Mouse (Mus musculus) hematopoietic stem cell, adult 5-6 weeks (primary cell): ENCODE results near the gene Rac3. TPM values are rescaled to one million over a fixed set of nuclear protein-coding genes. Genes with fewer than 3 reads are reported as not detected.
A peak's percentile ranks its signal among the peaks of the same experiment; 100 is the strongest.
"Not testable (repeated sequence)": the region's sequence is repeated elsewhere in the genome, so short reads cannot be mapped to it uniquely, and the experiment has no call there.

Source experiments
- ATAC-seq, 2 experiments: fragments of 125-278 bp in 1 of 2; replicated peaks in 1 of 2; 2 replicates each; pipeline ENCODE4 v1.8.0; 2016 to 2017; ENCODE audit warnings: inconsistent platforms in 2 of 2, mild to moderate bottlenecking in 2 of 2, moderate number of reproducible peaks in 2 of 2, low read depth in 1 of 2, moderate TSS enrichment in 1 of 2; ENCODE audit not compliant: low FRiP score in 2 of 2, poor library complexity in 2 of 2, severe bottlenecking in 2 of 2, insufficient read depth in 1 of 2, low TSS enrichment in 1 of 2
- total RNA-seq: library from RNA; stranded (forward); fragments of 172-1452, 232-1000 nt; gene quantifications from 2 replicates; pipeline ENCODE4 v1.2.3, GENCODE M21; 2017

The Rac3 gene
- total RNA-seq, 1 experiment from 2014 or later: not detected

DNA sequence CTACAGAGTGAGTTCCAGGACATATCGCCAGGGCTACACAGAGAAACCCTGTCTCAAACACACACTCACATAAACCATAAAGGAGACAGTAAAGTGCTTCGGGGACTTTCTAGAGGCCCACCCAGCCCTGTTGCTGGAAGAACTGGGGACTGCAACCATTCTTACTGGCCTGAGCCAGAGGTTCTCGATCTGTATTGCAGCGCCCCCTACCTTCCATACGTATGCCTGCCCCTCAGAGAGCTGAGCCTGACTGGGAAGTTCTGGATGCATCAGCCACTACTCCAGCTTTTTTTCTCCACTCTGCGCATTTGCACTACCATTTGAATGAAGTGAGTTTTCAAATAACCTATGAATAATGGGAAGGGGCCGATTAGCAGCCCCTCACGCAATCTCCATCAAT is 28.2 kb downstream of the Rac3 start:
- ATAC-seq: peak; percentile 59 to 80; a peak in 3 of 4 replicates

DNA sequence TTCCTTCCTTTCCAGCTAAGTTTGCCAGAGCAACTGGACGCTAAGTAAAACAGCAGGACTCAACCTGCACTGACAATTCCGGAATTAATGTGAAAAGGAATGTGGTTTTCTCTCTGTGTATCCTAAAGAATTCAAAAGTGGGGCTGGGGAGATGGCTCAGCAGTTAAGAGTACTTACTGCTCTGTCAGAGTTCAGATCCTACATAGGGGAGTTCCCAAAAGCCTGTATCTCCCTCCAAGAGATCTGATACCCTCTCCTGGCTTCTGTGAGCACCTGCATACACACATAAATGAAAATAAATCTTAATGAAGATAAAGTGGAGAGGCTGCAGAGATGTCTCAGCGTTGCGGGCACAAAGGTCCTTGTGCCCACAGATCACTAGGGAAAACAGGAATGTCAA is 30.3 kb downstream of the Rac3 start:
- no peak for ATAC-seq

DNA sequence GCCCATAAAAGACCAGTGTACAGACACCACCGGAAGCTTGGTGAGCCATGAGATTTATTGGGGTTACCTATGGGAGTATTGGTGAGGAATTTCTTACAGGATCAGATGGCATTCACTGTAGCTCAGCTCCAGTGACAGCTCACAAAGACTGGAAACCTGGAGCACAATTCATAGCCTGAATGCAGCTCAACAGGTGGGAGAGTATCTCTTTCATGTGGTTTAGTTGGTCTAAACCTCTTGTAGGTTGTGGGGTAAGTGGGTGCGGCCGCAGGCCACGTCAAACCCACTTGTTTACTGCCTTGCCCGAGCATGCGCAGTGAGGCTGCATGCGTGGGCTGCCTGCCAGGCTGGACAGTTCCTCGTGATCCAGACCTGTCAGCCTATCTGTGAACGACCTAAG is 39.0 kb downstream of the Rac3 start:
- ATAC-seq: no peak

DNA sequence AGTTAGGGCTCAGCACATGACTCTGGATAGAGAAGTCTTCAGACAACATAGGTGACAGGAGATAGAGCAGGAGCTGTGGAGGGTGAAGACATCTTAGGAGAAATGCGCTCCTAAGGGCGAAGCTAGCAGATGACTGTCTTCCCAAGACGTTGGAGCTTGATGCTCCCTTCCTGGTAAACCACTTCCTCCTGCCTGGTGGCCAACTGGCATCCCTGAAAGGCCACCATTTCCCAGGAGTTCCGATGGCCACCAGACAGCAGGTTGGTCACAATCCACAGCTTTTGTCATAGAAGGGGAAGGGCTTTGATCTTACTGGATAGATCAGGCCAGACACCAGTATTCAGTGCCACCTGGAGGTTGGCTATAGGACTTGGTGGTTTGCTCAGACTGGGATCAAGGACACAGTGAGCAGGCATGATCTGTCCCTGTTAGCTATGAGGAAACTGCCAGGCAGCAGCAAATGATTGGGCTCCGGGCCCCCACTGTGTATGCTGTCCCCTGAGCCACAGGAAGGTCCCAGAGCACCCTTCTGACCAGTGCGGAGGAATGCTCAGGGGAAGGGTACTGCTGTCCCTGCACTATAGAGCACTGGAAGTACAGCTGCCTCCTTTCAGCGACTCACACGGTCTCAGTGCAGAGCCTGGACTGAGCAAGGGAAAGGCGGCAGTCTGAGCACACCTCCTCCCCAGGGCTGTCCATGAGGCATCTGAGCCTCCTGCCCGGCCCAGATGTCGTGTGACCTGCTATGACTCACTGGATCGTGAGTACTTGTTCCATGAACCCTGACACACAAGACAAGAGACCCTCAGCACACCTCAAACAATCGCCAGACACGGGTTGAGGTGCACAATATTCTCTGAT is 40.8 kb downstream of the Rac3 start:
- no peak for ATAC-seq

DNA sequence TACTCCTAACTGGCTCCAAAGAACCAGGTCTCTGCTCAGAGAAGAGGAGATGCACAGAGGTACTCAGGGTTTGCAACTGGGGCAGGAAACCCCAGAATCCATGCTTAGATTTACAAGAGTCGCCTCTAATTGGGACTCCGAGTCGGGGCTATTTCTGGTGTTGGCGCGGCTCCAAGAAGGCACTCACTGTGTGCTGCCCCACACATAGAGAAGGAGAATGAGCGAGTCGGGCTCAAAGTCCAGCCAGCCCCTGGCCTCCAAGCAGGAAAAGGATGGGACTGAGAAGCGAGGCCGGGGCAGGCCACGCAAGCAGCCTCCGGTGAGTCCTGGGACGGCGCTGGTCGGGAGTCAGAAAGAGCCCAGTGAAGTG is 41.4 kb downstream of the Rac3 start, which contains the start of gene Hmga1b:
Hmga1b (plus strand) TSS at position 123 of the 370 bp plus-strand sequence.
- ATAC-seq: not testable (repeated sequence)

DNA sequence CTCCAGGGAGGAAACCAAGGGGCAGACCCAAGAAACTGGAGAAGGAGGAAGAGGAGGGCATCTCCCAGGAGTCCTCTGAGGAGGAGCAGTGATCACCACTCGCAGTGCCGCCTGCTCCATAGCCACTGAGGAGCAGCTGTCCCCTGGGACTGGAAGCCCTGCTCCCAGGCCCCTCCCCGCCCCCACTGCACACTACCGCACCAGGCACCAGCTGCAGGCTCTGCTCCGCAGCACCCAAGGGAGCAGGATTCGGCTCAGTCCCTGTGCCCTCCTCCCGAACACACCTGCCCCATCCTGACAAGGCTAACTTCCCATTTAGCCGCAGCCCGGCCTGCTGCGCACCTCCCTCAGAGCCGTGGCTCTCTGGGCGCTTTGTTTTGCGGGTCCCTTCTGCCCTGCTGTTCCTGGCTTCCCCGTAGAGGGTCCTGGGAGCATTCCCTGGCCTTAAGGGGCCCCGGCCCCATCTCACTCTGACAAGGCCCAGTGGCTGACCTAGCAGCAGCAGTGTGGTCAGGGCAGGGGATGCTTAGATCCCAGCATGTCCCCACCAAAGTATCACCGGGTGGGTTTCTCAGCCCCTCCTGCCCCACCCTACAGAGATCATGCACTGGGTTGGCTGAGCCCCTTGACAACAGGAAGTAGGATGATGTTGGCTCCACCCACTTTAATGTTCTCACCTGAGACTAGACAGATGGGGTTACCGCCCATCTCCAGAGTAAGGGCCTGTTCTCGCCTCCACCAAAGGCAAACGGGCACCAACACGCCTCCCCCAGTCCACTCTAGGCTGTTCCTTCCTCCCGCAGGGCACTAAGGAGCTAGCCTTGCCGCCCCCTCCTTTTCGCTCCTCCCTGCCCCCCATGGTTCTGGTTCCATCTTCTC is 42.1 kb downstream of the Rac3 start:
- 0 out of 4 replicates have a peak, but pooled peaks of 1 of the 2 experiments have one; percentile 23 for ATAC-seq

DNA sequence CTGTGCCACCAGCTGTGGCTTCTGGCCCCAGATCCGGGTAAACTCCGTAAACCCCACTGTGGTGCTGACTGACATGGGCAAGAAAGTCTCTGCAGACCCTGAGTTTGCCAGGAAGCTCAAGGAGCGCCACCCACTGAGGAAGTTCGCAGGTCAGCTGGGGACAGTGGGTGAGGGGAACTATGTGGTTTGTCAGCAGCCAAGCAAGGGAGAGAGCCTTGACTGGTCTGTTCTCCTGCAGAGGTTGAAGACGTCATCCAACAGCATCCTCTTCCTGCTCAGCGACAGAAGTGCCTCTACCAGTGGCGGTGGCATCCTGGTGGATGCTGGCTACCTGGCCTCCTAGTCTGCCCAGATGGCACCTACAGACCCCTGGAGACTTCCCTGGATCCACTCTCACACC is 45.8 kb downstream of the Rac3 start:
- ATAC-seq: peak; percentile 88 to 95

DNA sequence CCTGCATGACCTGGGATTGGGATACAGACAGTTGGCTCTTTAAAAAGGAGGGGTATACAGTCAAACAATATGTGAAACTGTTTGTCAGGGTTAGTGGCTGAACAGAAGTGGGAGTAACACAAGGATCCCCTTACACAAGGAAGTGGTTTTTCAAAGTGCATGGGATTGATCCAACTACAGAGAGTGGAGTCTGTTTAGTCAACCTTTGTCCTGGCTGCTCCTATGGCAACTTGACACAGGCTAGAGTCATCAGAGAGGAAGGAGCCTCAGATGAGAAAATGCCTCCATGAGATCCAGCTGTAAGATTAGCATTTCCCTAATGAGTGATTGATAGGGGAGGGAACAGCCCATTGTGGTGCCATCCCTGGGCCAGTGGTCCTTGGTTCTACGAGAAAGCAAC is 46.9 kb downstream of the Rac3 start:
- no peak for ATAC-seq

DNA sequence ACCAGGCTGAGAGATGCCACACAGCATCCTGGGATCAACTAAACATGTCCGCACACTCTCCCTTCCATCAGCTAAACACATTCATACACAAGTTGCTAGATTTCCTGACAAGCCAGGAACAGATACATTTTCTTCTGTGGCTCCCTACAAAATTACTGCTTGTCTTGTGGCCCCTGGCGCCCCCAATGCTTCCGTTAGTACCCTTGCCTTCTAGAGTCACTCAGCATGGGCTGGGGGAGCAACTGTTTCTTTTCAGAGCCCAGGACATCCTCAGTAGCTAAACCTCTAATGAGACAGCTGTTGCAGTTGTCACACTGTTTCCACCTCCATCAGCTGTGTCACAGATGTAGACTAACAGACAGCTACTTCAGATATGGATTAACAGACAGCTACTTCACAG is 51.5 kb downstream of the Rac3 start:
- no peak for ATAC-seq

Other genes starting within 250 kb of the Rac3 start
- 63.4 and 112 TPM in 2 replicates for gene Mrpl12, start 236.9 kb upstream of the Rac3 start, total RNA-seq
- gene Slc25a10, start 229.6 kb upstream of the Rac3 start, total RNA-seq: 10.8 and 11.4 TPM in 2 replicates
- not detected in 2 replicates for gene Gcgr, start 190.8 kb upstream of the Rac3 start, total RNA-seq
- gene Mcrip1, start 171.7 kb upstream of the Rac3 start, total RNA-seq: 11.6 and 21.4 TPM in 2 replicates
- not detected in 2 replicates for gene Ppp1r27, start 170.3 kb upstream of the Rac3 start, total RNA-seq
- gene P4hb, start 148.2 kb upstream of the Rac3 start, total RNA-seq: 384 and 534 TPM in 2 replicates
- 110 and 120 TPM in 2 replicates for gene Arhgdia, start 139.8 kb upstream of the Rac3 start, total RNA-seq
- 110 and 227 TPM in 2 replicates for gene Alyref, start 123.1 kb upstream of the Rac3 start, total RNA-seq
- 18.1 and 32.6 TPM in 2 replicates for gene Anapc11, start 123.0 kb upstream of the Rac3 start, total RNA-seq
- gene Npb, start 113.0 kb upstream of the Rac3 start, total RNA-seq: not detected in 2 replicates
- gene Pcyt2, start 103.5 kb upstream of the Rac3 start, total RNA-seq: 38.6 and 41.7 TPM in 2 replicates
- gene Sirt7, start 96.2 kb upstream of the Rac3 start, total RNA-seq: 52.4 and 56.7 TPM in 2 replicates
- 18.1 and 33.2 TPM in 2 replicates for gene Mafg, start 87.9 kb upstream of the Rac3 start, total RNA-seq
- gene Pycr1, start 77.7 kb upstream of the Rac3 start, total RNA-seq: 0.88 and 2.1 TPM in 2 replicates
- gene Myadml2, start 73.3 kb upstream of the Rac3 start, total RNA-seq: 0.94 TPM in 1 of 2 replicates, not detected in the other
- not detected in 2 replicates for gene Notum, start 60.3 kb upstream of the Rac3 start, total RNA-seq
- gene Aspscr1, start 48.5 kb upstream of the Rac3 start, total RNA-seq: 37.1 and 48.8 TPM in 2 replicates
- gene Cenpx, start 7.7 kb upstream of the Rac3 start, total RNA-seq: 58.2 and 91.7 TPM in 2 replicates
- gene Lrrc45, start 7.5 kb upstream of the Rac3 start, total RNA-seq: 34.2 and 34.5 TPM in 2 replicates
- 12.5 and 21.0 TPM in 2 replicates for gene Dcxr, start 5.8 kb downstream of the Rac3 start, total RNA-seq
- gene Cbr2, start 10.6 kb downstream of the Rac3 start, total RNA-seq: not detected in 2 replicates
- 10.3 and 10.5 TPM in 2 replicates for gene Hmga1b, start 41.3 kb downstream of the Rac3 start, total RNA-seq
- 2.6 and 4.0 TPM in 2 replicates for gene Rfng, start 62.7 kb downstream of the Rac3 start, total RNA-seq
- gene Gps1, start 62.8 kb downstream of the Rac3 start, total RNA-seq: 58.1 and 67.2 TPM in 2 replicates
- gene Dus1l, start 74.9 kb downstream of the Rac3 start, total RNA-seq: 28.9 and 38.7 TPM in 2 replicates
- 26.1 and 46.4 TPM in 2 replicates for gene Fasn, start 103.1 kb downstream of the Rac3 start, total RNA-seq
- 9.2 and 10.0 TPM in 2 replicates for gene Ccdc57, start 211.4 kb downstream of the Rac3 start, total RNA-seq
- 2.0 and 8.8 TPM in 2 replicates for gene Slc16a3, start 227.0 kb downstream of the Rac3 start, total RNA-seq